Mouse (Mus musculus): ENCODE measurements at regions not wholly inside any gene's neighbourhood (a gene's known extent, or its start where the extent isn't known, plus 50 kb on each side); places are given as distances from the start of the nearest gene placed in this dataset.

DNA sequence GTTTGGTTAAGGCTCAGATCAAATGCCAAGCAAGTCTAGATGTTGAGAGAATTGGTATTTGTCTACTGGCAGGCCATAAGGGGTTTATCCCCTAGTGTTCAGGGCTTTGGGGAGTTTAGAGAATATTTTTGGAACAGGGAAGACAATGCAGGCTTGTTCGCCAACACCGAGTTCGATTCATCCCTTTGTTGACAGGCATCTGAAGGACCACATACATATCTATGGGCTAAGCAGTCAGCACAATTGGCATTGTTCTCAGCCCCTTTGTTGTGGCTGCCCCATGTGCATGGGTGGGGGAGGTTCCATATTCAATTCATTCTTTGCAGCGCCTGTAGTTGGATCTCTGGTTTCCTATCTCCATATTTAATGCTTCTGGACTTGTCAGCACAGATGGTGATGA lies 93.3 kb upstream of the Cd180 start:
- Histone ChIP-seq H3K27ac (ENCODE audit: control insufficient read depth, insufficient read depth, low read length) (no peak overlapping the region), H3K4me3 (ENCODE audit: control insufficient read depth, insufficient read depth, low read length) (no peak overlapping the region), H3K4me1 (replicated peaks; ENCODE audit: control insufficient read depth, insufficient read depth, low read length) (no peaks in the 10 kb centered on the region), H3K36me3 (ENCODE audit: control insufficient read depth, insufficient read depth, low read length) (no peaks in the 10 kb centered on the region), H3K27me3 (ENCODE audit: control insufficient read depth, insufficient read depth, low read length) (no peaks in the 10 kb centered on the region)
- no peak for DNase-seq
- WGBS, result 84% methylated on average over 4 of the region's 4 CpGs
- TF ChIP-seq CTCF (IDR thresholded peaks at IDR 0.05; ENCODE audit: borderline replicate concordance, control insufficient read depth, extremely low read depth, insufficient read depth, low read length, poor library complexity) (no peak), POLR2A (IDR thresholded peaks at IDR 0.05; ENCODE audit: control insufficient read depth, extremely low read depth, insufficient read depth, low read length, poor library complexity) (no peak)

DNA sequence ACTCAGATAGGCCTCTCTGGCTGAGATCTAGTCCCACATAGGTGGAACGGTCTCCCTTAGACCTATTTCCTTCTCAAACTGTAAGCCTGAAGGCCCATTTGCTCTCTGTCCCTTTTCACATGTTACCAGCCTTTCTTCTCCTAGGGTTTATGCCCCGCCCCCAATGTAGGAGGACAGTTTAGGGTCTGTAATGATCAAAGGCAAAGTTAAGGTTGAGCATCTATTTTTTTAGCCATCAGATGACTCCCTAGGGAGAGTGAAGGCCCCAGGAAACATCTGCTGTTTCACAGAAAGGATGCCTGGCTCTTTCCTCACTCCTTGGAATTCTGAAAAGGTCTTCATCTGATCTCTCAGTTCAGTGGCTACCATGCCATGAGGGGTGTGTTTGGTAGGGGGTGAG lies 68.9 kb upstream of the Cd180 start:
- H3K4me1 ChIP-seq (replicated peaks; ENCODE audit: control insufficient read depth, insufficient read depth, low read length), result no peaks in the 10 kb centered on the region
- no peak overlapping the region for H3K4me3 ChIP-seq (ENCODE audit: control insufficient read depth, insufficient read depth, low read length)
- no peak for TF ChIP-seq POLR2A (IDR thresholded peaks at IDR 0.05; ENCODE audit: control insufficient read depth, extremely low read depth, insufficient read depth, low read length, poor library complexity)
- TF ChIP-seq CTCF (IDR thresholded peaks at IDR 0.05; ENCODE audit: borderline replicate concordance, control insufficient read depth, extremely low read depth, insufficient read depth, low read length, poor library complexity), result no peak
- WGBS, result 95% methylated on average over 2 of the region's 2 CpGs
- no peaks in the 10 kb centered on the region for H3K27me3 ChIP-seq (ENCODE audit: control insufficient read depth, insufficient read depth, low read length)
- no peak for DNase-seq
- H3K27ac ChIP-seq (ENCODE audit: control insufficient read depth, insufficient read depth, low read length), result no peak overlapping the region
- H3K36me3 ChIP-seq (ENCODE audit: control insufficient read depth, insufficient read depth, low read length), result no peaks in the 10 kb centered on the region

DNA sequence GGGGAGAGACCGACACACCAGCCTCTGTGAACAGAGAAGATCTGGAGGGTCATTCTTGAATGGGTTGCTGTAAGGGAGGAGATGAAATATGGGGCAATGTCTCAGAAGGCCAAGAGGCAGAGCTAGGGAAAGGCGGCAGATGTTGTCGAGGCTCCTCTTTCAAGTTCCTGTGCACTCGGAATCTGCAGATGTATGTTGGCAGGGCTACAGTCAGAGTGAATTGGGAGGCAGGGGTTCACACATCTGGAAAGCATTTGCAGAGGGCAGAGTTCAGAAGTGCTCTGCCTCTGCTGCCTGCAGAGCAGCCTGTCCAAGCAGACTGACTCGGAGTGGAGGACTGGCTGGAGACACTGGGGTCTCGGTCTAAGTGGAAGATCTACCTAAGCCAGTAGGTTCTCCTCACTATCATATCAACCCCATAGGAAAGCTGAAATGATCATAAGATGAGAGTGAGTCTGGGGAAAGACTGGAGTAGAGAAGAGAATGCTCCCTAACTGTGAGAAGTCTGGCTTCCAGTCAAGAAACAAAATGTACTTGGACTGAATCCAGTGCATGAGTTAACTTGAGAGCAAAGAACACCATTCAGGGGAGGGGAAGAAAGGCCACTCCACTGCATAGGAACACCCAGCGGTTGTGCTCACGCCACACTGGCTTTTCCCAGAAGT lies 68.1 kb upstream of the Cd180 start:
- 91% methylated on average over 8 of the region's 8 CpGs for WGBS
- TF ChIP-seq CTCF (IDR thresholded peaks at IDR 0.05; ENCODE audit: borderline replicate concordance, control insufficient read depth, extremely low read depth, insufficient read depth, low read length, poor library complexity), result no peak
- no peak for TF ChIP-seq POLR2A (IDR thresholded peaks at IDR 0.05; ENCODE audit: control insufficient read depth, extremely low read depth, insufficient read depth, low read length, poor library complexity)
- no peak overlapping the region for H3K4me3 ChIP-seq (ENCODE audit: control insufficient read depth, insufficient read depth, low read length)
- H3K4me1 ChIP-seq (replicated peaks; ENCODE audit: control insufficient read depth, insufficient read depth, low read length), result no peaks in the 10 kb centered on the region
- DNase-seq, result no peak
- H3K27ac ChIP-seq (ENCODE audit: control insufficient read depth, insufficient read depth, low read length), result no peak overlapping the region
- H3K36me3 ChIP-seq (ENCODE audit: control insufficient read depth, insufficient read depth, low read length), result no peaks in the 10 kb centered on the region
- H3K27me3 ChIP-seq (ENCODE audit: control insufficient read depth, insufficient read depth, low read length), result no peaks in the 10 kb centered on the region

DNA sequence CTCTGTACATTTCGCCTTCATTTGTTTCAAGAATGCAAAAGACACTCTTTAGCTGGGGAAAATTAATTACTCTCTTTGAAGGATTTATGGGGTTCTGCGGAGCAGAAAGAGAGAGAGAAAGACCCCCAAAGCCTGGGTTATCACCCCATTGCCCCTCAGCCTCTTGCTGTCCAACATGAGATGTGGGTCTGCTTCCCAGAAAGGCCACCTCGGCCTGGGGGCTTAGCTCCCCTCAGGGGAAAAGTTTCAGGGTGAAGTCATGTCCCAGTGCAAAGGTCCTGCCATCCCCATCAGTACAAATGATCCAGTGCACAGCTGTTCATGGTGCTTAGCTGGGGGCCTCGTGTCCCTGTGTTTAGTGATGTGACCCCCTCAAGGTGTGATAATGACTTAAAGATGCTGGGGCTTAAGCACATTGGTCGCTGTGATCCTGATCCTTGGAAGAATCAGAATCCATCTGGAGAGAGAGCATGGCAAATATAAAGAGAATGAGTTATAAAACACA lies 67.5 kb upstream of the Cd180 start:
- H3K27me3 ChIP-seq (ENCODE audit: control insufficient read depth, insufficient read depth, low read length), result no peaks in the 10 kb centered on the region
- H3K27ac ChIP-seq (ENCODE audit: control insufficient read depth, insufficient read depth, low read length), result no peak overlapping the region
- H3K36me3 ChIP-seq (ENCODE audit: control insufficient read depth, insufficient read depth, low read length), result no peaks in the 10 kb centered on the region
- no peak for DNase-seq
- 89% methylated on average over 5 of the region's 5 CpGs for WGBS
- H3K4me3 ChIP-seq (ENCODE audit: control insufficient read depth, insufficient read depth, low read length), result no peak overlapping the region
- TF ChIP-seq POLR2A (IDR thresholded peaks at IDR 0.05; ENCODE audit: control insufficient read depth, extremely low read depth, insufficient read depth, low read length, poor library complexity) (no peak), CTCF (IDR thresholded peaks at IDR 0.05; ENCODE audit: borderline replicate concordance, control insufficient read depth, extremely low read depth, insufficient read depth, low read length, poor library complexity) (no peak)
- no peaks in the 10 kb centered on the region for H3K4me1 ChIP-seq (replicated peaks; ENCODE audit: control insufficient read depth, insufficient read depth, low read length)

DNA sequence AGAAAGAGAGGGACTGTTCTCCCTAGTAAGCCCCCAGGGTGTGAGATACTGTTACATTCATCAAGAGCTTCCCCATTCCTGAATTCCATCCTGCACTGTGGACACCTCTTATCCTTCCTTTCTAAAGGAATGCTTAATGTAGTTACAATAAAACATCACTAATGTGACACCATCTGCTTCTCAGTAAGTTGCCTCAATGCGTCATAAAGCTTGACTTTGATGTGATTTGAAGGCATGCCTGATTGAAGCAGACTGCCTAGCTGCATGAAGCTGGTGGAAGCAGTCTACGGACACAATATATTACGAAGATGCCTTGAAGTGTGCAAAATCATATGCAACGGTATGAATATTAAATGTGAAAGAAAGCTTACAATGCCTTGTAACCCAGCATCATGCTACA lies 65.6 kb upstream of the Cd180 start:
- TF ChIP-seq POLR2A (IDR thresholded peaks at IDR 0.05; ENCODE audit: control insufficient read depth, extremely low read depth, insufficient read depth, low read length, poor library complexity), result no peak
- TF ChIP-seq CTCF (IDR thresholded peaks at IDR 0.05; ENCODE audit: borderline replicate concordance, control insufficient read depth, extremely low read depth, insufficient read depth, low read length, poor library complexity), result no peak
- 95% methylated on average over 4 of the region's 4 CpGs for WGBS

DNA sequence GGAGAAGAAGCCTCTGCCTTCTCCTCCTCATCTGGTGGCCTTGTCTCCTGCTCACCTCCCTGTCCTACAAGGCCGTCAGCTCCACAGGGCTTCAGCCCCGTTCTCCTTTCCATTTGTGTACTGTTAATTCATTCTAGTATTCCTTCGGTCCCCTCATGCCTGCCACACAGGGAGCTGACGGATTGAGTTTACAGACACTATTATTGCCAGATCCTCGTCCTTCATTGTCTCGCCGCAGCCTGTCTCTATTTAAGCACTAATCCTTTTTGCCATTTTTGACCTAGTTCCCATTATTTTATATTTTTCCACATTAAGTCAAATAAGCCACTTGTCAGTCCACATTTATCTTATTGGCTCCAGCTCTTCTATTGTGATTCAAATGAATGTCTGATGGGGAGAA lies 64.2 kb upstream of the Cd180 start:
- H3K4me3 ChIP-seq (ENCODE audit: control insufficient read depth, insufficient read depth, low read length), result no peak overlapping the region
- H3K27ac ChIP-seq (ENCODE audit: control insufficient read depth, insufficient read depth, low read length), result no peak overlapping the region
- WGBS, result 97% methylated on average over 7 of the region's 7 CpGs
- no peak for DNase-seq
- TF ChIP-seq CTCF (IDR thresholded peaks at IDR 0.05; ENCODE audit: borderline replicate concordance, control insufficient read depth, extremely low read depth, insufficient read depth, low read length, poor library complexity) (no peak), POLR2A (IDR thresholded peaks at IDR 0.05; ENCODE audit: control insufficient read depth, extremely low read depth, insufficient read depth, low read length, poor library complexity) (no peak)
- no peaks in the 10 kb centered on the region for H3K36me3 ChIP-seq (ENCODE audit: control insufficient read depth, insufficient read depth, low read length)
- no peaks in the 10 kb centered on the region for H3K27me3 ChIP-seq (ENCODE audit: control insufficient read depth, insufficient read depth, low read length)
- H3K4me1 ChIP-seq (replicated peaks; ENCODE audit: control insufficient read depth, insufficient read depth, low read length), result no peaks in the 10 kb centered on the region

More for the DNA sequence above, 65.6 kb upstream of the Cd180 start:
- Histone ChIP-seq H3K4me1 (replicated peaks; ENCODE audit: control insufficient read depth, insufficient read depth, low read length) (no peaks in the 10 kb centered on the region), H3K27me3 (ENCODE audit: control insufficient read depth, insufficient read depth, low read length) (no peaks in the 10 kb centered on the region), H3K27ac (ENCODE audit: control insufficient read depth, insufficient read depth, low read length) (no peak overlapping the region), H3K36me3 (ENCODE audit: control insufficient read depth, insufficient read depth, low read length) (no peaks in the 10 kb centered on the region), H3K4me3 (ENCODE audit: control insufficient read depth, insufficient read depth, low read length) (no peak overlapping the region)
- DNase-seq, result no peak
